Mouse (Mus musculus) heart, adult 8-10 months (tissue): ENCODE data around the gene Mvb12b. TPM values are rescaled to one million over a fixed set of nuclear protein-coding genes. Genes with fewer than 3 reads are reported as not detected.

ENCODE experiments used
- DNase-seq: peaks from one replicate; pipeline ENCODE4 v3.0.0; 2022; ENCODE audit warnings: low spot score
- total RNA-seq, 4 experiments: library from RNA; stranded (reverse); gene quantifications; 2 replicates each; pipeline ENCODE4 v1.2.4; 2022

Mvb12b gene
- total RNA-seq, 4 experiments from 2014 or later, result 20.2 to 24.5 (median 21.0) TPM

GRCm38 (mm10) chr2:33817080-33817479, 70.7 kb downstream of the Mvb12b start:
- no peak for DNase-seq

DNA sequence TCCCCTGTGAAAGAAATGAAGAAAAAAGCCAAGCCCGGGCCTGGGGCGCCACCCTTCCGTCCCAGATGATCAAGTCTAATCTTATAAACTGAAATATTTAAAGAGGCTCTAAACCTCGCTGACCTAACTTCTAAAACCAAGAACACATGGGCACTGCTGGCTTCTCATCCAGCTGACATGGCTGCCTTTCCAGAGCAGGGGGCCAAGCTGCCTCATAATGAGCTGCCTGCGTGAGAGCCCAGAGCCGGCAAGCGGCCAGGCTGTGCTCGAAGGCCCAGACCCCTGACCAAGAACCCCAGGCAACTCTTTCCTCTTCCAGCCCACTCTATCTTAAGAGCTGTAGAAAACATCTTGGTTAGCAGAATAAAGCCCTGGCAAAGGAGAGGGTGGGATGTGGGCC, 73.2 kb downstream of the Mvb12b start:
- DNase-seq, result no peak

DNA sequence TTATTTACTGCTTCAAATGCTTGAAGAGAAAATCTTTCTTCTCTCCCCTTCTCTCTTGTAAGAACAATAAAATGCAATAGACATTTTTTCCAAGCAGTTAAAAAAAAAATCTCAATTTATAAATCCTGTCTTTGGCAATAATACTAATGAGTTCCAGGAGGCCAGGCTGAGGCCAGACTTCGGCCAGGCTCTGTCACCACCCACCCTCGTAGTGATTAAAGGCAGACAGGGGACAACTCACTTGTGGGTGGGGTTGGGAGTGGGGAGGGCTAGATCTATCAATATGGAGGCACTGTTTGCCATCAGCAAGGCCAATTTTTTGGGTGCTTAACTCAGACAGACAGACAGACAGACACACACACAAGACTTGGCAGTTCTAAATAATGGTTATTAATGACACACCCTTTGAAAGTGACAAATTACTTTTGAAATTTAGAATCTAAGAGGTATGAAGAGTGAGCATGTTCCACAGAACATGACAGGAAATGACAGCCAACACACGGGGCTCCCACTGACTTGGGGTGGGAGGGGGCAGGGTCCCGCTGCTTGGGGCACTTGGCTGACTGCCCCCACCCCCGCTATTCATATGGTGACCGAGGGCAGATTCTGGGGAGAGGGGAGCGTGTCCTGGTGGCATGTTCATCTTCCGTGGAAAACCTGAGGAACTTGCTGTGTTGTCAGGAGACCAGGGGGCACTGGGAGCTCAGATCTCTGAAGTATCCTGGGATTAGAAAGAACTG, 74.1 kb downstream of the Mvb12b start:
- no peak for DNase-seq

- DNase-seq, result no peak
Observed at GRCm38 (mm10) chr2:33812980-33813379, 74.8 kb downstream of the Mvb12b start.

DNA sequence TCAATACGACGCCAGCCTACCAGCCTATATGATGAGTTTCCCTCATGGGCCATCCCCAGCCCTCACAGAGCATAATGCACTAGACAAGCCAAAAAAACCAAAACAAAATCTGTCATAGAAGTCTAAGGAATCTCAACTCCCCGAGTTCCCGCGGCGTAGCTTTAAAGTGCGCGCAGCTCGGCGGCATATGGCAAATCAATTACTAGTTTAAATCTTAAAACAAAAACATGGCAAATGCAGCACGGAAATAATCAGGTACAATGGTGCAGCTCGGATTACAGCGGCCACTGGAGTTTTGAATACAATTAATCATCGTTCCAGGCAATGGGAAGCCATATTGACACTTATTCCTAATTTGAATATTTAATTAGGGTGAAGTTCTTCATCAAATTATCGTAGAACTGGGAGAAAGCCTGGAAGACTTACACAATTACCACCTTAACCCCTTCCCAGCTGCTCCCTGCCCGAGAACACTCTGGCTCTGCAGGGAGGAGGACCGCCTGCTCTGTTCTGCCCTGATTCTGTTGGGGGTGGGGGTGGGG, 76.3 kb downstream of the Mvb12b start:
- DNase-seq, result no peak

GRCm38 (mm10) chr2:33809081-33809480, 78.7 kb downstream of the Mvb12b start:
- DNase-seq, result no peak

DNA sequence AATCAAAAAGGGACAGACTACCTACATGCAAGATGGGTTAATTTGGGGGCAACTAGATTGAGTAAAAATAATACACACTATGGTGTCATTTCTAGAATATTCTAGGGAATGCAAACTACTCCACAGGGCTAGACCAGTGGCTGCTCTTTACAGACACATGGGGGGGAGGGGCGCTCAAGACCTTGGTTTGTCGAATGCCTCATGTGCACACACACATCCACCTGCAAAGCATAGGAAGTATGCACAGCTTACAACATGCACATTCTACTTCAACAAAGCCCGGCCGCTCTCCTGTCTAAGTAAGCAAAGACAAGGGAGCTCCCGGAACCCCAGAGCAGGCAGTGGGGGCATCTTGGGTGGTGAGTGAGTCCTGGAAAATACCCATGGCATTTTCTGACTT, 79.7 kb downstream of the Mvb12b start:
- no peak for DNase-seq

GRCm38 (mm10) chr2:33805640-33806039, 82.1 kb downstream of the Mvb12b start:
- no peak for DNase-seq

GRCm38 (mm10) chr2:33803717-33804214, 84.0 kb downstream of the Mvb12b start:
- no peak for DNase-seq

GRCm38 (mm10) chr2:33803083-33803615, 84.6 kb downstream of the Mvb12b start:
- DNase-seq, result no peak

DNA sequence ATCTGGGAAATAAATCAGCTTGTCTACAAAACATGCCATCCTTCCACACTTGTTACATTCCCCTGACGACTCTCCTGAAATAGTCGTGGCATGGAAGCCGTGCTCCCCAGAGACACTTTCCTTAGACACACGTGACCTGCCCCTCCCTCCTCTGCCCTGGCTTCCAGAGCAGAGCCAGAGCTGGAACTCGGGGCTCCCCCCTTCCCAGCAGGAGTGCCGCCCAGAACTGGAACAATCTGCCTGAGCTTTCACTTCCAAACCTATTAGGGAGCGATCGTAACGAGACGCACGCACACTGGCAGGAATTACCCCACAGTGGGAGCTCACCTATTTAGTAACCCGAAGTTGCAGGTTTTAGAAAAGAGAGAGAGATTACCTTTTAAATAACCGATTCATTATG, 86.0 kb downstream of the Mvb12b start:
- no peak for DNase-seq

DNA sequence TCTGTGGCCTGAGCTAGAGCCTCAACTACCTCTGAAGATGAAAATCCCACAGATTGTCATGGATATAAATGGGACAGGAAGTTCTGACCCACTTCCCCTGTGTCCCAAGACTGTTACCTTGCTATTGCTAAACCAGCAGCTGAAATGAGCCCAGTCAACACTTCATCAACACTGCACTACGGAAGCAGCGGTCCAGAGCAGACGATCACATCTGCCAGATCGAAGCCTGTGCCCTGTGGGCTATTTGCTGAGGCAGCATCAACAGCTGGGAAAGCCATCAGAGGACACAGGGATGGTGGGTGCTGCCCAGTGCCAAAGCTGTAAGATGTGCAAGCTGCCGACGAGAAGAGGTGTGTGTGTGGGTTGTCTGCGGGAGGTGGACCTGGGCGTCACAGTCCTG, 86.4 kb downstream of the Mvb12b start:
- DNase-seq, result no peak

DNA sequence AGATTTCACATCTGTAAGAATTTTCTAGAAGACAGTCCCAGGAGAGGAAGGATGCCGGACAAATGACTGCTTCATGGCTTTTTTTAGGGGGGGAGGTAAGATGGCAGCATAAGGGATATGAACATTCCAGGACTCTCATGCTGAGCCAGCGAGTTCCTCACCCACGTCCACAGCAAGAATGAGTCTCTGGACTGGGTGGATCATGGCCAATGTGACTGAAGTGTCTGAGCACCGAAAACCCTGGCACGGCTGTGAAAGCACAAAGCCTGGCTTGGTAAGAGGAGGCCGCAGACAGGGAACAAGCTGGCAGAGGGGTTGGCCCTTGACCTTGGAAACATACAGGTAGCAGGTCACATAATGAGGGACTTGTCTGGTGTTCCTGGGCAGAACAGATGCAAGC, 87.5 kb downstream of the Mvb12b start:
- DNase-seq, result no peak

DNA sequence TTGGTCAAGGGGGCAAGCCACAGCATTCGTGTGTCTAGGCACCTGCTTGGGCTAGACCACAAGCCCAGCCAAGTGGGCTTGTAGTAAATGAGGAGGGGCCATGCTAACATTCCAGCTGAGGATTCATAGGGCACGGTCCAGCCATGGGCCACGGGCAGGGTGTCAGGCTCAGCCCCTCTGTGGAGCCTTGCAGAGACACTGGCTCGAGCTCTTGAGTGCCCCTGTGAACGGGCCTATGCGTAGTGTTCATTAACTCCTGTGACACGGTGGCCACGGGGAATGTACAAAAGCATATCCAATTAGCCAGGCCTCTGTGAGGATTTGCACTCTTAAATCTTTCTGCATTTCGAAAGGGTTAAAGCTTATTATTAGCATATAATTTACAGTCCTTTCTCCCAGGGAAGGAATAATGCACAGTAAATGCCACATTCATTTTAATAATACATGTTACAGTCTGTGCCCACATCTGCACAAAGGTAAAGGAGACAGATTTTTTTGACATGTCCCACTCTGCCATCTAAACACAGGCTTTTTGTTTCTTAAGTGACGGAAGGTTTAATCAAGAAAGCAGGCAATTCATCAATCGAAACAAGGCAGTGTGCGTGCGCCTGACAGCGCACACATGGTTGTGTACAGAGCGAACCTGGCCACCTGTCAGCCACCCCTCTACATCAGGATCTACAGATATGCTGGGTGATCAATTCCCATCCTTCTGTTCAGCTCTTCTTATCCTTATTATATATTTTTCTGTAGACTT, 91.9 kb downstream of the Mvb12b start:
- DNase-seq, result no peak

GRCm38 (mm10) chr2:33795001-33795580, 92.7 kb downstream of the Mvb12b start:
- no peak for DNase-seq

DNA sequence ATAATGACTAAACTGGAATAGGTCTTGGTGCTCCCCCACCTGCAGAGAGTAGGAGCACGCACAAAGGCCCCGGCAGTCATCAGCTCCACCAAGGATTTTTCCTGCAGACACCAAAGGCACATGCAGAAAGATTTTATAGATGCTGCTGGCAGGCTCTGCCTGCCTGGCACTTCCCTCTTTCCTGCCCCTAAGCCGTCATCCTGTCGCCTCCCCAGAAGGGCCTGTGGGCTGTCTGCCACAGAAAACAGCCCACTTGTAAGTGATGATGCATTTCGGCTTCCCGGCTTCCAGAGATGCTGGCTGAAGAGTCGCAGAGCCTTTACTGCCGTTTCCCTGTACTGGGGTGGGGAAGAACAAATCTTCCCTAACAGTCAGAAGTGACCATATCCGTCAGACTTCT, 93.3 kb downstream of the Mvb12b start:
- no peak for DNase-seq

DNA sequence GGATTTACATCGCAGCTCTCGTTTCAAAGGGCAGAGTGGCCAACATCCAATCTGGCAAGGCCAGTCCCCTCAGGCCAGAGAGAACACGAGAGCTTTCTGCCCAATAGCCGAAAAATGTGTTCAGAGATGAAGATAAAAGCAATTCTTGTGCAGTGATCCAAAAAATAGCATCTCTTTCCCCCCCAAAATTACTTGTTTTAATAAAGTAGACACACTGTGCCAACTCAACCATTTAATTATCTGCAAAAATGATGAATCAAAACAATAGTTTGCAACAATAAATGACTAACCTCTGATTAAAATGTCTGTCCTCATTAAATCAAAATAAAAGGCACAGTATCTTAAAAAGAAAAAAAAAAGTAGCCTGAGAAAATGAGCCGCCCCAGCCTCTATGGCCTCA, 97.4 kb downstream of the Mvb12b start:
- DNase-seq, result no peak

GRCm38 (mm10) chr2:33789732-33790131, 98.0 kb downstream of the Mvb12b start:
- DNase-seq, result no peak

DNA sequence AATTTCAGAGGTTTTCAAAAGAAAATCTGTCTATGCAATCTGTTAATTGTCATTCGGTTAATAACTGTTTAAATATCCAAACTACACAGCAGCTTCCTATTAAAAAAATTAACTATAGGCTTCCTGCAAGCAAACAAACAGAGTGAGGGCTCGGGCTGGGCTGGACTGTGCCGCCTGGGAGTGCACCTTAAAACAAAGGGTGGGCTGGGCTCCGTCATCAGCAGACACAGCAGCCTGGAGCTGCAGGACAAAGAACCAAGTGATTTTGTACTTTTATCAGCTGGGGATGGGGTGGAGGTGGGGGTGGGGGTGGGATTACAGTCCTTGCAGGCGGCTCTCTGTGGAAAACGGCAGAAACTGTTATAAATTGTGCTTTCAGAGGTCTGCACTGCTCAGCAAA, 98.5 kb downstream of the Mvb12b start:
- no peak for DNase-seq

GRCm38 (mm10) chr2:33788851-33789250, 98.9 kb downstream of the Mvb12b start:
- no peak for DNase-seq

GRCm38 (mm10) chr2:33788131-33788530, 99.6 kb downstream of the Mvb12b start:
- no peak for DNase-seq

- DNase-seq, result no peak
Observed at GRCm38 (mm10) chr2:33786064-33786463, 101.7 kb downstream of the Mvb12b start.
